Mouse (Mus musculus): ENCODE measurements around the gene Fras1.

- TF ChIP-seq POLR2A (IDR thresholded peaks at IDR 0.05; ENCODE audit: insufficient read length, low read depth) (no peak), TCF12 (IDR thresholded peaks at IDR 0.05; ENCODE audit: insufficient read depth, poor library complexity, severe bottlenecking) (no peak), SRF (IDR thresholded peaks at IDR 0.05; ENCODE audit: control insufficient read depth, insufficient read length, low read depth) (no peak), POLR2AphosphoS2 (IDR thresholded peaks at IDR 0.05; ENCODE audit: insufficient read length, low read depth) (no peak)
Measured at GRCm38 (mm10) chr5:96492497-96492896, 118.7 kb downstream of the Fras1 start.
